ENCODE assay signal across 16 mouse cellular contexts in the genomic region with DNA sequence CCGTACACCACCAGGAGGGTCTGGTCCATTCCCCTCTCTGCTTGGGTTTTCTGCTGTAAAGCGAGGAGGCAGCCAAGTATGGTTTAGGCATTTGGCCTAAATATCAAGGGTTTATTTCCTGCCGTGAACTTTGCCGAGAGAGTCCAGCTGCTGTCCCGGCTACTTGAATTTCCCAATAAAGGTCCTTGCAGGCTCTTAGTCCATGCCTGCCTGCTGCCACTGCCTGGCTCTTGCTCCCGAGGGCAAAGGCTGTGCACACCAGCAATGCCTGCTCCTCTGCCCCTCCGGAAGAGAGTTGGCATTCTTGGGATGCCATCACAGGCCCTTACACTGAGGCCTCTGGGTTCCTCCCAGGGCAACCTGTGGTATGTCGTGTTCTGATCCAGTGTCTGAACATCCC. TPM values are rescaled to one million over a fixed set of nuclear protein-coding genes. Genes with fewer than 3 reads are reported as not detected.
A peak's percentile ranks its signal among the peaks of the same experiment; 100 is the strongest.
DNase-seq lines count a peak whose midpoint lies in the region; ATAC-seq and TF ChIP-seq lines count a peak whose summit lies in the region.
"Had no signal": no experiment of that assay in that cellular context is flagged by ENCODE, and none has a peak within 500 bp of the region (broad histone marks: within the 10 kb centered on the region; RNA-seq: fewer than 3 reads in every experiment).

No protein-coding gene starts in this region.

- H3K9ac ChIP-seq in intestine, embryonic 15.5 days, result no peak overlapping the region
- H3K9ac ChIP-seq in intestine, postnatal 0 days (ENCODE audit: low read depth, low read length), result no peak overlapping the region
- H3K9ac ChIP-seq: forebrain, postnatal 0 days; hindbrain, embryonic 14.5 days; neural tube, embryonic 13.5 days had no signal

- no peaks in the 10 kb centered on the region for H3K9me3 ChIP-seq in intestine, embryonic 15.5 days
- H3K9me3 ChIP-seq in intestine, postnatal 0 days (ENCODE audit: control insufficient read depth), result no peaks in the 10 kb centered on the region
- H3K9me3 ChIP-seq in limb, embryonic 10.5 days (replicated peaks), result no peaks in the 10 kb centered on the region
- H3K9me3 ChIP-seq: neural tube, embryonic 13.5 days had no signal

- no peaks in the 10 kb centered on the region for H3K36me3 ChIP-seq in intestine, embryonic 15.5 days
- no peaks in the 10 kb centered on the region for H3K36me3 ChIP-seq in intestine, postnatal 0 days (ENCODE audit: control insufficient read depth, insufficient read depth)
- H3K36me3 ChIP-seq in limb, embryonic 10.5 days, result peaks cover 7% of the 10 kb centered on the region; the same call in 1 of the 2 replicates

- H3K4me1 ChIP-seq in intestine, embryonic 15.5 days (replicated peaks), result peaks cover 6% of the 10 kb centered on the region; the same call in 1 of the 2 replicates
- no peaks in the 10 kb centered on the region for H3K4me1 ChIP-seq in intestine, postnatal 0 days (replicated peaks; ENCODE audit: control insufficient read depth, insufficient read depth, low read length)
- 0 out of 2 replicates have a peak, but pooled peaks cover 10% of the 10 kb centered on the region for H3K4me1 ChIP-seq in limb, embryonic 10.5 days

- peak; percentile 34; the same call in 1 of the 2 replicates for ATAC-seq in intestine, embryonic 15.5 days
- no peak for ATAC-seq in intestine, postnatal 0 days
- ATAC-seq: forebrain, postnatal 0 days had no signal

- H3K4me3 ChIP-seq in intestine, embryonic 15.5 days (replicated peaks), result no peak overlapping the region
- no peak overlapping the region for H3K4me3 ChIP-seq in intestine, postnatal 0 days (ENCODE audit: low read depth, low read length)
- no peak overlapping the region for H3K4me3 ChIP-seq in limb, embryonic 10.5 days
- H3K4me3 ChIP-seq: neural tube, embryonic 13.5 days had no signal

- H3K4me2 ChIP-seq in intestine, embryonic 15.5 days (replicated peaks), result no peak overlapping the region
- no peak overlapping the region for H3K4me2 ChIP-seq in intestine, postnatal 0 days (replicated peaks; ENCODE audit: low read depth)
- H3K4me2 ChIP-seq: hindbrain, embryonic 14.5 days; neural tube, embryonic 13.5 days had no signal

- peak; percentile 52 for DNase-seq in adrenal gland, postnatal 14 days
- DNase-seq in adrenal gland, postnatal 25 days, result no peak
- DNase-seq in kidney, adult 8-10 months, result peak; percentile 84 to 91
- no peak for DNase-seq in limb, embryonic 10.5 days (ENCODE audit: low spot score)
- DNase-seq in thymus, postnatal 25 days, result no peak
- no peak for DNase-seq in frontal cortex, adult 2 months (ENCODE audit: extremely low spot score in 1 of 2, low spot score in 1 of 2)
- DNase-seq: forebrain, postnatal 0 days; layer of hippocampus, adult 9-11 months; thymus, adult 18-20 months had no signal

- H3K27ac ChIP-seq in intestine, embryonic 15.5 days, result peak overlapping the region; percentile 58
- no peak overlapping the region for H3K27ac ChIP-seq in intestine, postnatal 0 days (ENCODE audit: low read depth, low read length)
- H3K27ac ChIP-seq in limb, embryonic 10.5 days, result 0 out of 2 replicates have a peak overlapping the region, but pooled peaks have one; percentile 32
- H3K27ac ChIP-seq: hindbrain, embryonic 14.5 days; macrophage; neural tube, embryonic 13.5 days had no signal

- 38% methylated on average over 8 of the region's 8 CpGs for WGBS in intestine, embryonic 15.5 days
- 56% methylated on average over 8 of the region's 8 CpGs for WGBS in intestine, postnatal 0 days
- WGBS in limb, embryonic 10.5 days, result 86% methylated on average over 8 of the region's 8 CpGs

- no peaks in the 10 kb centered on the region for H3K27me3 ChIP-seq in intestine, embryonic 15.5 days (replicated peaks)
- H3K27me3 ChIP-seq in intestine, postnatal 0 days (replicated peaks; ENCODE audit: control insufficient read depth, insufficient read depth, low read length), result no peaks in the 10 kb centered on the region
- H3K27me3 ChIP-seq in limb, embryonic 10.5 days (ENCODE audit: low read depth, poor library complexity, severe bottlenecking), result no peaks in the 10 kb centered on the region
- H3K27me3 ChIP-seq: neural tube, embryonic 13.5 days had no signal

- no peak for TF ChIP-seq CTCF in intestine, postnatal 0 days (IDR thresholded peaks at IDR 0.05; ENCODE audit: low read depth)

RNA-seq across cellular contexts. Expression of gene Rhof, which starts 28.9 kb away (rescaled TPM):
- total RNA-seq in adrenal gland, postnatal 14 days (2021), result 0.89 and 4.2 TPM in 2 replicates
- total RNA-seq in adrenal gland, postnatal 25 days (2021), result 1.1 and 1.6 TPM in 2 replicates
- polyA plus RNA-seq in intestine, embryonic 15.5 days (2015; fragmentation: Nextera tagmentation; extraction: Ambion mirVana), result 1.7 and 2.3 TPM in 2 replicates
- 17.0 TPM in 2 replicates for polyA plus RNA-seq in intestine, postnatal 0 days (2015; fragmentation: Nextera tagmentation; extraction: Ambion mirVana)
- 1.8 and 2.0 TPM in 2 replicates for polyA plus RNA-seq in limb, embryonic 10.5 days (2016; fragmentation: Nextera tagmentation; extraction: Ambion mirVana)
- 37.7 and 43.4 TPM in 2 replicates for polyA plus RNA-seq in frontal cortex, adult 2 months (2012; rRNA removed)

RNA-seq across cellular contexts. Expression of gene Tmem120b, which starts 35.3 kb away (rescaled TPM):
- 17.7 and 19.2 TPM in 2 replicates for total RNA-seq in adrenal gland, postnatal 14 days (2021)
- total RNA-seq in adrenal gland, postnatal 25 days (2021), result 15.0 and 20.3 TPM in 2 replicates
- polyA plus RNA-seq in intestine, embryonic 15.5 days (2015; fragmentation: Nextera tagmentation; extraction: Ambion mirVana), result 8.4 and 10.1 TPM in 2 replicates
- 3.2 and 4.2 TPM in 2 replicates for polyA plus RNA-seq in intestine, postnatal 0 days (2015; fragmentation: Nextera tagmentation; extraction: Ambion mirVana)
- polyA plus RNA-seq in limb, embryonic 10.5 days (2016; fragmentation: Nextera tagmentation; extraction: Ambion mirVana), result 9.7 and 12.4 TPM in 2 replicates
- polyA plus RNA-seq in frontal cortex, adult 2 months (2012; rRNA removed), result 9.1 and 11.5 TPM in 2 replicates

RNA-seq across cellular contexts. Expression of gene Setd1b, which starts 38.4 kb away (rescaled TPM):
- total RNA-seq in adrenal gland, postnatal 14 days (2021), result 25.5 and 29.7 TPM in 2 replicates
- total RNA-seq in adrenal gland, postnatal 25 days (2021), result 34.7 and 41.6 TPM in 2 replicates
- polyA plus RNA-seq in intestine, embryonic 15.5 days (2015; fragmentation: Nextera tagmentation; extraction: Ambion mirVana), result 7.6 and 8.4 TPM in 2 replicates
- polyA plus RNA-seq in intestine, postnatal 0 days (2015; fragmentation: Nextera tagmentation; extraction: Ambion mirVana), result 5.4 and 6.7 TPM in 2 replicates
- polyA plus RNA-seq in limb, embryonic 10.5 days (2016; fragmentation: Nextera tagmentation; extraction: Ambion mirVana), result 9.4 and 10.6 TPM in 2 replicates
- polyA plus RNA-seq in frontal cortex, adult 2 months (2012; rRNA removed), result 12.7 and 13.1 TPM in 2 replicates

RNA-seq across cellular contexts. Expression of gene Morn3, which starts 56.7 kb away (rescaled TPM):
- total RNA-seq in adrenal gland, postnatal 14 days (2021), result not detected in 2 replicates
- not detected in 2 replicates for total RNA-seq in adrenal gland, postnatal 25 days (2021)
- polyA plus RNA-seq in intestine, embryonic 15.5 days (2015; fragmentation: Nextera tagmentation; extraction: Ambion mirVana), result 0.45 TPM in 1 of 2 replicates, not detected in the other
- polyA plus RNA-seq in intestine, postnatal 0 days (2015; fragmentation: Nextera tagmentation; extraction: Ambion mirVana), result 0.43 TPM in 1 of 2 replicates, not detected in the other
- not detected in 2 replicates for polyA plus RNA-seq in limb, embryonic 10.5 days (2016; fragmentation: Nextera tagmentation; extraction: Ambion mirVana)
- polyA plus RNA-seq in frontal cortex, adult 2 months (2012; rRNA removed), result 0.13 TPM in 1 of 2 replicates, not detected in the other
- total RNA-seq: adrenal gland, postnatal 36 days; forebrain, postnatal 0 days; midbrain, postnatal 0 days had no signal
- polyA plus RNA-seq: macrophage had no signal

Comparison
In these comparisons a context has a peak if more than half of its experiments do, and no peak if none do; other contexts are left out.
1. DNase-seq: peak in adrenal gland, postnatal 14 days (single experiment) and kidney, adult 8-10 months (2 of 2); none in adrenal gland, postnatal 25 days (single experiment), limb, embryonic 10.5 days (single experiment), thymus, postnatal 25 days (single experiment) and frontal cortex, adult 2 months (0 of 2).